ENCODE assay signal across 8 mouse cellular contexts in genomic region chr5:75153961-75154620, GRCm38 (mm10). TPM values are rescaled to one million over a fixed set of nuclear protein-coding genes. Genes with fewer than 3 reads are reported as not detected.
DNase-seq lines count a peak whose midpoint lies in the region; ATAC-seq and TF ChIP-seq lines count a peak whose summit lies in the region.

No protein-coding gene starts in this region.

- peak overlapping the region; percentile 8 for H3ac ChIP-seq in C2C12 (ENCODE audit: control insufficient read depth, insufficient read length, low read depth)

- H3K4me2 ChIP-seq in forebrain, embryonic 13.5 days, result peak overlapping the region; percentile 54
- H3K4me2 ChIP-seq in limb, embryonic 15.5 days, result peak overlapping the region; percentile 45
- H3K4me2 ChIP-seq in neural tube, embryonic 12.5 days (replicated peaks), result peak overlapping the region; percentile 90

- intact Hi-C loops in left cerebral cortex, postnatal 14 days (cut with DNase I), result loop anchor here (5.0 to 10.0 kb wide), 5 partner anchors 77 to 1467 kb away; partner anchors contain the start of gene Gsx2

- no peaks in the 10 kb centered on the region for H3K36me3 ChIP-seq in C2C12 (ENCODE audit: control insufficient read depth, insufficient read depth)
- no peaks in the 10 kb centered on the region for H3K36me3 ChIP-seq in forebrain, embryonic 13.5 days (ENCODE audit: poor library complexity, severe bottlenecking)
- H3K36me3 ChIP-seq in limb, embryonic 15.5 days, result 0 out of 2 replicates have a peak, but pooled peaks cover 6% of the 10 kb centered on the region
- no peaks in the 10 kb centered on the region for H3K36me3 ChIP-seq in neural tube, embryonic 12.5 days

- ATAC-seq in forebrain, embryonic 13.5 days, result no peak
- ATAC-seq in limb, embryonic 15.5 days (ENCODE audit: insufficient number of reproducible peaks, low FRiP score, low TSS enrichment, low read depth), result no peak
- no peak for ATAC-seq in neural tube, embryonic 12.5 days (ENCODE audit: low FRiP score, low read depth)

- H3K27ac ChIP-seq in forebrain, embryonic 13.5 days, result no peak overlapping the region
- H3K27ac ChIP-seq in limb, embryonic 15.5 days, result peak overlapping the region; percentile 99
- no peak overlapping the region for H3K27ac ChIP-seq in neural tube, embryonic 12.5 days

- H3K4me3 ChIP-seq in C2C12 (ENCODE audit: insufficient read depth, poor library complexity, severe bottlenecking), result peak overlapping the region; percentile 2
- peak overlapping the region; percentile 28 for H3K4me3 ChIP-seq in forebrain, embryonic 13.5 days
- H3K4me3 ChIP-seq in limb, embryonic 15.5 days, result peak overlapping the region; percentile 70
- H3K4me3 ChIP-seq in neural tube, embryonic 12.5 days, result peak overlapping the region; percentile 42

- peak; percentile 93 for DNase-seq in adipocyte (ENCODE audit: low spot score)
- DNase-seq in heart, postnatal 4 days, result peak; percentile 30
- no peak for DNase-seq in left cerebral cortex, postnatal 14 days (ENCODE audit: low spot score in 2 of 2)
- DNase-seq in thymus, postnatal 36 days, result no peak

- H3K79me2 ChIP-seq in C2C12 (ENCODE audit: control insufficient read depth, insufficient read depth), result no peaks in the 10 kb centered on the region

- no peak overlapping the region for H3K9ac ChIP-seq in forebrain, embryonic 13.5 days
- H3K9ac ChIP-seq in limb, embryonic 15.5 days, result peak overlapping the region; percentile 89
- peak overlapping the region; percentile 55 for H3K9ac ChIP-seq in neural tube, embryonic 12.5 days

- H3K27me3 ChIP-seq in C2C12 (ENCODE audit: control insufficient read depth, insufficient read depth, insufficient read length), result peaks cover 4% of the 10 kb centered on the region
- peaks cover 85% of the 10 kb centered on the region for H3K27me3 ChIP-seq in forebrain, embryonic 13.5 days
- peaks cover 2% of the 10 kb centered on the region; the same call in 1 of the 2 replicates for H3K27me3 ChIP-seq in limb, embryonic 15.5 days
- peaks cover 52% of the 10 kb centered on the region for H3K27me3 ChIP-seq in neural tube, embryonic 12.5 days (replicated peaks)

- under 1% methylated on average over 27 of the region's 27 CpGs for WGBS in forebrain, embryonic 13.5 days
- 1% methylated on average over 27 of the region's 27 CpGs for WGBS in limb, embryonic 15.5 days
- WGBS in neural tube, embryonic 12.5 days, result 2% methylated on average over 27 of the region's 27 CpGs

- peaks cover 61% of the 10 kb centered on the region for H3K4me1 ChIP-seq in forebrain, embryonic 13.5 days
- H3K4me1 ChIP-seq in limb, embryonic 15.5 days, result peaks cover 32% of the 10 kb centered on the region
- H3K4me1 ChIP-seq in neural tube, embryonic 12.5 days, result peaks cover 45% of the 10 kb centered on the region

- H3K79me3 ChIP-seq in C2C12 (ENCODE audit: low read depth), result no peaks in the 10 kb centered on the region

- no peak for TF ChIP-seq CTCF in C2C12 (IDR thresholded peaks at IDR 0.05; ENCODE audit: control insufficient read depth, insufficient read depth, insufficient read length)

- H3K9me3 ChIP-seq in forebrain, embryonic 13.5 days (replicated peaks), result no peaks in the 10 kb centered on the region
- no peaks in the 10 kb centered on the region for H3K9me3 ChIP-seq in limb, embryonic 15.5 days
- no peaks in the 10 kb centered on the region for H3K9me3 ChIP-seq in neural tube, embryonic 12.5 days

TF ChIP-seq in C2C12, 6 proteins besides CTCF, POLR2A, EP300 and RAD21:
- no peak for TF ChIP-seq FOSL1 (IDR thresholded peaks at IDR 0.05; ENCODE audit: insufficient read depth, low read length, poor library complexity, severe bottlenecking)

RNA-seq across cellular contexts. Expression of gene Pdgfra, which starts 2.0 kb away (rescaled TPM):
- polyA plus RNA-seq in C2C12 (2012; fragmentation: generic; extraction: Trizol), result 1.8 TPM
- polyA plus RNA-seq in forebrain, embryonic 13.5 days (2015; fragmentation: Nextera tagmentation; extraction: Ambion mirVana), result 4.1 and 4.9 TPM in 2 replicates
- 10 to 100 TPM; 34.4 to 39.0 TPM for total RNA-seq in heart, postnatal 4 days (2021)
- 82.8 and 96.9 TPM in 2 replicates for polyA plus RNA-seq in limb, embryonic 15.5 days (2015; fragmentation: Nextera tagmentation; extraction: Ambion mirVana)
- polyA plus RNA-seq in neural tube, embryonic 12.5 days (2016; fragmentation: Nextera tagmentation; extraction: Ambion mirVana), result 23.9 and 24.4 TPM in 2 replicates
- total RNA-seq in left cerebral cortex, postnatal 14 days (2021), result 10 to 100 TPM; 57.0 to 59.8 TPM

Comparison
In these comparisons a context has a peak if more than half of its experiments do, and no peak if none do; other contexts are left out.
1. H3K4me3 ChIP-seq: peak in every context shown above with its lines; median percentile 70 in limb, embryonic 15.5 days; 42 in neural tube, embryonic 12.5 days; 28 in forebrain, embryonic 13.5 days; 2 in C2C12.
2. DNase-seq: peak in adipocyte (single experiment) and heart, postnatal 4 days (single experiment); none in left cerebral cortex, postnatal 14 days (0 of 2) and thymus, postnatal 36 days (0 of 2).
3. Peak in every context shown above with its lines, with median percentiles within 50 percentile points of each other: H3K4me2 ChIP-seq.